Mouse (Mus musculus) lung, adult 2 months (tissue): Measurements from ENCODE around the gene Myrip.

ENCODE experiments used
- CTCF ChIP-seq: fragments of 200-500 bp; IDR thresholded peaks from 2 replicates; pipeline ENCODE4 v1.5.1; 2011; ENCODE audit warnings: mild to moderate bottlenecking, low read length, control low read depth; ENCODE audit not compliant: insufficient read depth
- POLR2A ChIP-seq: fragments of 200-500 bp; IDR thresholded peaks from 2 replicates; pipeline ENCODE4 v1.6.1; 2011; ENCODE audit warnings: low read depth, mild to moderate bottlenecking, control low read depth, low read length, borderline replicate concordance; ENCODE audit errors: extremely low read depth

GRCm38 (mm10) chr9:120273083-120273482, 28.2 kb upstream of the Myrip start:
- TF ChIP-seq CTCF (no peak), POLR2A (no peak)
